Mouse (Mus musculus) regulatory T cell (primary cell): ENCODE measurements at regions not wholly inside any gene's neighbourhood (a gene's known extent, or its start where the extent isn't known, plus 50 kb on each side); places are given as distances from the start of the nearest gene placed in this dataset.

Experiments
- in situ Hi-C: fragments of 300-600 bp; cut with MboI, MseI; formaldehyde crosslinking; loops from one replicate; pipeline ENCODE4 v1.15.1; 2025; ENCODE audit warnings: high pct_unique_total_duplicates

GRCm38 (mm10) chr8:26353476-26353875 is 234.1 kb downstream of the Gm45692 start:
- in situ Hi-C loops, result no loop called here

- in situ Hi-C loops, result no loop called here
Measured at GRCm38 (mm10) chr8:26354516-26354915, 235.2 kb downstream of the Gm45692 start.

- in situ Hi-C loops, result loop anchor here (5.0 kb wide), 1 partner anchor 636 kb away; no protein-coding TSS in a partner anchor
Measured at GRCm38 (mm10) chr8:26356801-26357200, 237.5 kb downstream of the Gm45692 start.

GRCm38 (mm10) chr8:26358711-26359136 is 239.4 kb downstream of the Gm45692 start:
- in situ Hi-C loops, result loop anchor here (5.0 kb wide), 1 partner anchor 634 kb away; no protein-coding TSS in a partner anchor

GRCm38 (mm10) chr8:26362366-26362765 is 243.0 kb downstream of the Gm45692 start:
- in situ Hi-C loops, result no loop called here

- in situ Hi-C loops, result no loop called here
Measured at GRCm38 (mm10) chr8:26363616-26364015, 244.3 kb downstream of the Gm45692 start.

GRCm38 (mm10) chr8:26364637-26365036 is 245.3 kb downstream of the Gm45692 start:
- in situ Hi-C loops, result no loop called here

- in situ Hi-C loops, result no loop called here
Measured at GRCm38 (mm10) chr8:26380668-26381067, 261.3 kb downstream of the Gm45692 start.

- in situ Hi-C loops, result no loop called here
Measured at GRCm38 (mm10) chr8:26382426-26382825, 263.1 kb downstream of the Gm45692 start.

GRCm38 (mm10) chr8:26383886-26384285 is 264.6 kb downstream of the Gm45692 start:
- in situ Hi-C loops, result no loop called here

GRCm38 (mm10) chr8:26384305-26384993 is 265.1 kb downstream of the Gm45692 start:
- in situ Hi-C loops, result no loop called here

- in situ Hi-C loops, result no loop called here
Measured at GRCm38 (mm10) chr8:26384994-26385345, 265.6 kb downstream of the Gm45692 start.

GRCm38 (mm10) chr8:26395061-26395460 is 275.7 kb downstream of the Gm45692 start:
- in situ Hi-C loops, result no loop called here

- in situ Hi-C loops, result loop anchor here (5.0 kb wide), 1 partner anchor 43 kb away; no protein-coding TSS in a partner anchor
Measured at GRCm38 (mm10) chr8:26420002-26420401, 300.7 kb downstream of the Gm45692 start.

GRCm38 (mm10) chr8:26420536-26420935 is 301.2 kb downstream of the Gm45692 start:
- in situ Hi-C loops, result loop anchor here (5.0 kb wide), 1 partner anchor 43 kb away; no protein-coding TSS in a partner anchor

- in situ Hi-C loops, result no loop called here
Measured at GRCm38 (mm10) chr8:26427311-26427710, 308.0 kb downstream of the Gm45692 start.

GRCm38 (mm10) chr8:26429751-26430327 is 310.5 kb downstream of the Gm45692 start:
- in situ Hi-C loops, result no loop called here

- in situ Hi-C loops, result no loop called here
Measured at GRCm38 (mm10) chr8:26432161-26432919, 313.0 kb downstream of the Gm45692 start.

GRCm38 (mm10) chr8:26436236-26436635 is 316.9 kb downstream of the Gm45692 start:
- in situ Hi-C loops, result loop anchor here (5.0 kb wide), 1 partner anchor 989 kb away; no protein-coding TSS in a partner anchor

GRCm38 (mm10) chr8:26437571-26437970 is 318.2 kb downstream of the Gm45692 start:
- in situ Hi-C loops, result loop anchor here (5.0 kb wide), 1 partner anchor 990 kb away; no protein-coding TSS in a partner anchor

- in situ Hi-C loops, result loop anchor here (5.0 kb wide), 1 partner anchor 991 kb away; no protein-coding TSS in a partner anchor
Measured at GRCm38 (mm10) chr8:26438246-26438862, 319.0 kb downstream of the Gm45692 start.

- in situ Hi-C loops, result loop anchor here (5.0 kb wide), 1 partner anchor 992 kb away; no protein-coding TSS in a partner anchor
Measured at GRCm38 (mm10) chr8:26438877-26439276, 319.5 kb downstream of the Gm45692 start.
